Mouse (Mus musculus) central nervous system, embryonic 14 days (tissue): ENCODE measurements around the gene Mtmr14. TPM values are rescaled to one million over a fixed set of nuclear protein-coding genes. Genes with fewer than 3 reads are reported as not detected.

Source experiments
- polyA plus RNA-seq: library from polyadenylated mRNA; depleted of rRNA; stranded (reverse); fragments of >200 nt; gene quantifications from 2 replicates; pipeline ENCODE4 v1.2.3, GENCODE M21; 2012; rRNA removed

The Mtmr14 gene
- 36.5 and 39.7 TPM in 2 replicates for polyA plus RNA-seq

DNA sequence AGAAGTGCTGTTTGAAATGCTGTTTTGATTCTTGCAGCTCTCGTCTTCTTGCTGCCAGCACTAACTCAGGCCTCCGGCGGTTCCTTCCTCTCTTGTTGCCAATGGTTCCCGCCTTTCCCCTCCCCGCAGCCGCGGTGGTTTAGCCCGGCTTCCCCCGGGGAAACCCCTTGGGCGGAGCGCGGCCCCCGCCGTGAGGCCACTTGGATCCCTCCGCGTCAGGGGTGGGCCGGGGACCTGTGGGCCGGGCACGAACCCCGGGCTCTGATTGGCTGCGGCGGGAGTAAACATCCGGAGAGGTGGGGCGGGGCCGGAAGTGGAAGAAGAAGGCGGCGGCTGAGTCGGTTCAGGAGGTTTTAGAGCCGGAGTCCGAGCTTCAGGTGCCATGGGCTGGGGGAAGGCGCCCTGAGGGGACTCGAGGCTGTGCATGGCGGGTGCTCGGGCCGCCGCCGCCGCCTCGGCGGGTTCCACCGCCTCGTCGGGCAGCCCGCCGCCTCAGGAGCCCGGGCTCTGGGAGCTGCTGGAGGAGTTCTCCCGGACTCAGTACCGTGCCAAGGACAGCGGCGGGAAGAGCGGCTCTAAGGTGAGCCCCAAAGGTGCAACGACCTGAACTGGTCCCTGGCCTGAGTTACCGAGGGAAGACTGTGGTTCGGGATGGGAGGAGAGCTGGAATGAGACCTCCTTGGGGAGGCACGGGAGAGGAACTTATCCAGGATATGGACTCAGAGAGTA lies at the start of gene Mtmr14:
Mtmr14 (plus strand) TSS at position 302 of the 729 bp plus-strand sequence.

GRCm38 (mm10) chr6:113194841-113195595 lies 42.6 kb upstream of the Mtmr14 start, which contains the start of gene Lhfpl4:
TSS of gene Lhfpl4 (minus strand) at chr6:113195384.

GRCm38 (mm10) chr6:113282101-113282802 lies 44.6 kb downstream of the Mtmr14 start, which contains the start of gene Cpne9:
TSS of gene Cpne9 (plus strand) at chr6:113282307.

GRCm38 (mm10) chr6:113306986-113307349 lies 69.3 kb downstream of the Mtmr14 start, which contains the start of gene Brpf1:
TSS of gene Brpf1 (plus strand) at chr6:113307137.

DNA sequence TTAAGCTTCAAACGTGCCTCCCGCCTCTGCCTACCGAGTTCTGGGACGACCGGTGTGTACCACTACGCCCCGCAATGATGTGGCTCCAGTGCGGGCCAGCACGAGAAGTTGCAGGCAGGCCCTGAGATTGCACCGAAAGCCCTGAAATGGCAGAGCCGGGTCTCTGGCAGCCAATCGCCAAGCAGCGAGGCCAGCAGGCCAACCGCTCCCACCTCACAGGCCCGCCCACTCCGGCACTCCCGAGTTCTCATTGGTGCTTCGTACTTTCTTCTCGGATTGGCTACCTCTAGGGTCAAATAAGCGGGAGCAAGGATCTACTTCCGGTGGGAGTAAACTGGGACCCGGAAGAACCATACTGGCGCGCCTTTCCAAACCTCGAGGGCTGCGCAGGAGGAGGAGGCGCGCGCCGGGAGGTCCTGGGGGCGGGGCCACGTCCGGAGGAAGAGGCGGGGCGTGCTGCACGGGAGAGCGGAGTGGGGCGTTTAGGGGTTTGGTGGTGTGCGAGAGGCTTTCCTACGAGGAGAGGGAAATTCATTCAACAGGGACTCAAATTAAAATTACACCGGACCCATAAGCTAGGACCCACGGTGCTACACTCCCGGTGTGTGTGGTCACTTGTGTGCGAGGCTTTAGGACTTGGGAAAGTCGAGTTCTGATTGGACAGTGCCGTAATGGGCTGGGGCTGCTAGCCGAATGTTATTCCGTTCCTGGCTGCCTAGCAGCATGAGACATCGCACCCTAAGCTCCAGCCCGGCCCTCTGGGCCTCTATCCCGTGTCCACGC lies 89.1 kb downstream of the Mtmr14 start, which contains the start of gene Ogg1:
Ogg1 (plus strand) TSS at position 440 of the 783 bp plus-strand sequence.

Other genes with a start within 250 kb of the Mtmr14 start
- gene Thumpd3, start 191.6 kb upstream of the Mtmr14 start, polyA plus RNA-seq: 32.9 and 34.8 TPM in 2 replicates
- 60.5 and 63.7 TPM in 2 replicates for gene Setd5, start 160.5 kb upstream of the Mtmr14 start, polyA plus RNA-seq
- gene Lhfpl4, start 42.5 kb upstream of the Mtmr14 start, polyA plus RNA-seq: 53.8 and 59.2 TPM in 2 replicates
- 1.7 and 2.3 TPM in 2 replicates for gene Cpne9, start 44.5 kb downstream of the Mtmr14 start, polyA plus RNA-seq
- gene Brpf1, start 69.3 kb downstream of the Mtmr14 start, polyA plus RNA-seq: 38.1 and 40.8 TPM in 2 replicates
- 20.0 and 20.4 TPM in 2 replicates for gene Ogg1, start 89.1 kb downstream of the Mtmr14 start, polyA plus RNA-seq
- 61.3 and 74.0 TPM in 2 replicates for gene Camk1, start 106.1 kb downstream of the Mtmr14 start, polyA plus RNA-seq
- 60.1 and 63.2 TPM in 2 replicates for gene Tada3, start 140.0 kb downstream of the Mtmr14 start, polyA plus RNA-seq
- gene Arpc4, start 140.3 kb downstream of the Mtmr14 start, polyA plus RNA-seq: 101 and 116 TPM in 2 replicates
- 25.0 and 29.2 TPM in 2 replicates for gene Ttll3, start 151.4 kb downstream of the Mtmr14 start, polyA plus RNA-seq
- 33.6 and 35.6 TPM in 2 replicates for gene Rpusd3, start 181.5 kb downstream of the Mtmr14 start, polyA plus RNA-seq
- gene Cidec, start 197.9 kb downstream of the Mtmr14 start, polyA plus RNA-seq: 0.04 and 0.06 TPM in 2 replicates
- gene Jagn1, start 204.7 kb downstream of the Mtmr14 start, polyA plus RNA-seq: 59.4 and 62.8 TPM in 2 replicates
- 0.07 and 1.1 TPM in 2 replicates for gene Il17re, start 220.6 kb downstream of the Mtmr14 start, polyA plus RNA-seq
- 3.1 and 5.9 TPM in 2 replicates for gene Il17rc, start 233.6 kb downstream of the Mtmr14 start, polyA plus RNA-seq
- 38.9 and 41.5 TPM in 2 replicates for gene Creld1, start 245.5 kb downstream of the Mtmr14 start, polyA plus RNA-seq